Mouse (Mus musculus) C2C12 (cell line): ENCODE results near the gene Atxn7l1. TPM values are rescaled to one million over a fixed set of nuclear protein-coding genes. Genes with fewer than 3 reads are reported as not detected.

Source experiments
- H3K27me3 ChIP-seq: one replicate; pipeline ENCODE4 v1.6.1; 2011; ENCODE audit not compliant: control insufficient read depth, insufficient read depth, insufficient read length
- H3K36me3 ChIP-seq: one replicate; pipeline ENCODE4 v1.6.1; 2011; ENCODE audit not compliant: control insufficient read depth, insufficient read depth
- H3K4me3 ChIP-seq: one replicate; pipeline ENCODE4 v1.5.1; 2011; ENCODE audit warnings: mild to moderate bottlenecking, control low read depth; ENCODE audit not compliant: poor library complexity, insufficient read depth, severe bottlenecking
- H3K79me2 ChIP-seq: one replicate; pipeline ENCODE4 v1.6.1; 2011; ENCODE audit not compliant: control insufficient read depth, insufficient read depth
- H3K79me3 ChIP-seq: one replicate; pipeline ENCODE4 v1.6.1; 2011; ENCODE audit warnings: low read depth, control low read depth
- H3ac ChIP-seq: one replicate; pipeline ENCODE3; 2011; ENCODE audit warnings: low read depth; ENCODE audit not compliant: control insufficient read depth, insufficient read length
- CEBPB ChIP-seq: IDR thresholded peaks from one replicate; pipeline ENCODE4 v1.6.1; 2011; ENCODE audit warnings: low read depth, mild to moderate bottlenecking, control low read depth, moderate library complexity
- CTCF ChIP-seq: IDR thresholded peaks from one replicate; pipeline ENCODE4 v1.5.1; 2011; ENCODE audit not compliant: control insufficient read depth, insufficient read depth, insufficient read length
- FOSL1 ChIP-seq: IDR thresholded peaks from one replicate; pipeline ENCODE4 v1.8.0; 2011; ENCODE audit warnings: mild to moderate bottlenecking, low read length; ENCODE audit not compliant: poor library complexity, insufficient read depth, severe bottlenecking
- MAX ChIP-seq: IDR thresholded peaks from one replicate; pipeline ENCODE4 v1.6.1; 2011; ENCODE audit warnings: mild to moderate bottlenecking, control low read depth
- MYOD1 ChIP-seq: IDR thresholded peaks from one replicate; pipeline ENCODE4 v1.6.1; 2011; ENCODE audit warnings: low read depth; ENCODE audit not compliant: control insufficient read depth, insufficient read length
- MYOG ChIP-seq: IDR thresholded peaks from one replicate; pipeline ENCODE4 v1.6.1; 2011; ENCODE audit not compliant: control insufficient read depth, insufficient read length; ENCODE audit errors: extremely low read depth
- USF1 ChIP-seq: IDR thresholded peaks from one replicate; pipeline ENCODE4 v1.6.1; 2011; ENCODE audit warnings: low read depth, mild to moderate bottlenecking, control low read depth, moderate library complexity
- polyA plus RNA-seq: library from polyadenylated mRNA; unstranded; fragments of >200 nt; fragmentation: generic; extraction: Trizol; gene quantifications from one replicate; pipeline ENCODE4 v1.2.1, GENCODE M21; 2012; ENCODE audit warnings: missing spikeins

Gene Atxn7l1
- polyA plus RNA-seq, 1 experiment, result 14.6 TPM

- H3K27me3 ChIP-seq, result no peaks in the 10 kb centered on the region
- no peaks in the 10 kb centered on the region for H3K79me2 ChIP-seq
- no peaks in the 10 kb centered on the region for H3K36me3 ChIP-seq
- TF ChIP-seq MAX (no peak), CTCF (no peak), FOSL1 (no peak), USF1 (no peak), MYOG (no peak), CEBPB (no peak), MYOD1 (no peak)
- no peak overlapping the region for H3ac ChIP-seq
- no peak overlapping the region for H3K4me3 ChIP-seq
- no peaks in the 10 kb centered on the region for H3K79me3 ChIP-seq
Measured at GRCm38 (mm10) chr12:33276028-33276427, 128.5 kb downstream of the Atxn7l1 start.

DNA sequence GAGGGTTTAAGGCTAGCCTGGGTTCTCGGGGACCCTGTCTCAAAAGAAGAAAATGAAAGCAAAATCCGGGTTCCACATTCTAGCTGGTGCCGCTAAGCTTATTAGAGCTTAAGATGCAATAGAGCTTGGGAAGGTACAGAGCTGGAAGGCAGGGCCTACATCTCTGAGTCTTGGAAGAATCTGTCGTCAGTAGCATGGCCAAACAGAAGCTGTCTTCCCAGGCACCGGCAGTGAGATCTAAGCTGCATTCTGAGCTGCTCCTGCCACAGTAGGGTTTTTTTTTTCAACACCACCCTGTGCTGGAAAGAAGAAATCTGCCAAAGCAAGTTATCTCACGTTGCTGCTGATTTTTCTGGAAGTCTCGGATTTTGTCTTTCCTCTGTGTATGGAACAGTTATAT is 129.9 kb downstream of the Atxn7l1 start:
- TF ChIP-seq CTCF, result no peak
- no peak for TF ChIP-seq FOSL1
- TF ChIP-seq MAX, result no peak
- no peak for TF ChIP-seq MYOD1
- no peak for TF ChIP-seq USF1
- no peak for TF ChIP-seq MYOG
- TF ChIP-seq CEBPB, result no peak
- Histone ChIP-seq H3K36me3 (no peaks in the 10 kb centered on the region), H3K4me3 (no peak overlapping the region), H3K27me3 (no peaks in the 10 kb centered on the region), H3K79me3 (no peaks in the 10 kb centered on the region), H3ac (no peak overlapping the region), H3K79me2 (no peaks in the 10 kb centered on the region)

DNA sequence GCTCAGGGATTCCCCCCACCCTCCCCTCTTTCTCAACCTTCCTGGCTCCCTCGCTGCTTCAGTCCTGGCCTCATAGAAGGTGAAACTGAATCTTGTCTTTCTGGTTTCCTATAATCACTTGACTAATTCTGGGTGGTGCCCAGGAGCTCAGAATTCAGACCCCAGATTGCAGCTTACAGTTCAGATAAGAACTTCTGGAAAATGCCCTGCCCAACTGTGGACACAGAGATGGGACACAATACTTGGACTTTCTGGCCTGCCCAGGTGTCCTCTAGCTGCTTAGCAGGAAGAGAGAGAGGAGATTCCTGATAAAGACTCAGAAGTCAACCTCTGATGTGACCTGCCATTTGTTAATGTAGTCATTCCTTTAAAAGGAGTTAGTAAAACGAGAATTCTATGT is 131.7 kb downstream of the Atxn7l1 start:
- no peaks in the 10 kb centered on the region for H3K27me3 ChIP-seq
- H3K4me3 ChIP-seq, result no peak overlapping the region

GRCm38 (mm10) chr12:33280805-33281204 is 133.3 kb downstream of the Atxn7l1 start:
- Histone ChIP-seq H3K79me3 (no peaks in the 10 kb centered on the region), H3K27me3 (no peaks in the 10 kb centered on the region)

More for the DNA sequence above, 131.7 kb downstream of the Atxn7l1 start:
- Histone ChIP-seq H3K79me2 (no peaks in the 10 kb centered on the region), H3K36me3 (no peaks in the 10 kb centered on the region), H3K79me3 (no peaks in the 10 kb centered on the region), H3ac (no peak overlapping the region)
- no peak for TF ChIP-seq MYOD1
- TF ChIP-seq CEBPB, result no peak
- TF ChIP-seq USF1, result no peak
- no peak for TF ChIP-seq CTCF
- no peak for TF ChIP-seq MAX
- no peak for TF ChIP-seq MYOG
- TF ChIP-seq FOSL1, result no peak

GRCm38 (mm10) chr12:33284344-33284936 is 136.9 kb downstream of the Atxn7l1 start:
- no peaks in the 10 kb centered on the region for H3K79me2 ChIP-seq

More at GRCm38 (mm10) chr12:33280805-33281204, 133.3 kb downstream of the Atxn7l1 start:
- TF ChIP-seq MYOG (no peak), MAX (no peak), MYOD1 (no peak), CTCF (peak; percentile 12), CEBPB (peak; percentile 98)
- H3ac ChIP-seq, result no peak overlapping the region
- no peaks in the 10 kb centered on the region for H3K79me2 ChIP-seq
- no peak overlapping the region for H3K4me3 ChIP-seq
- H3K36me3 ChIP-seq, result no peaks in the 10 kb centered on the region

DNA sequence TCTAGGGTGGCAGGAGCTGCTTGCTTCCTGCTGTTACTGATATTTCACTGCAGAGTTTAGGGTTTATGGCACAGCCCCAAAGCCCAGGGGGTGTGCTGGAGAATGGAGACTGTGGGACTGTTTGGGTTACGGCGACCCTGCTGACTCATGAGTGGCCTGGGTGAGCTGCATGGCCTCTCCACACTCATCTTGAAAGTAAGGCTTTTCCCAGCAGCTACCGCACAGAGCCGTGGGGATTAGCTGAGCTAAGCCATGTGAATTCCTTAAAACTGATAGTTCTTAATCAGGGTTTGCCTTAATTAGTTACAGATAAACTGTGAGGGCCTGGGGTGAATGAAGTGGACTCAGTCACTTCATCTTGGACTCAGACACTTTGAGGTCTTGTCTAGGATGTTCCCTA is 137.9 kb downstream of the Atxn7l1 start:
- TF ChIP-seq MAX (peak; percentile 22), CTCF (no peak)
- no peak overlapping the region for H3ac ChIP-seq
- H3K36me3 ChIP-seq, result no peaks in the 10 kb centered on the region
- no peaks in the 10 kb centered on the region for H3K79me3 ChIP-seq
- no peaks in the 10 kb centered on the region for H3K79me2 ChIP-seq
- no peak overlapping the region for H3K4me3 ChIP-seq
- H3K27me3 ChIP-seq, result no peaks in the 10 kb centered on the region

More at GRCm38 (mm10) chr12:33284344-33284936, 136.9 kb downstream of the Atxn7l1 start:
- no peak for TF ChIP-seq CEBPB
- no peak for TF ChIP-seq MYOG
- TF ChIP-seq USF1, result no peak
- TF ChIP-seq FOSL1, result no peak
- TF ChIP-seq CTCF, result no peak
- no peak for TF ChIP-seq MAX
- TF ChIP-seq MYOD1, result no peak
- H3K36me3 ChIP-seq, result no peaks in the 10 kb centered on the region
- H3K4me3 ChIP-seq, result no peak overlapping the region
- H3ac ChIP-seq, result no peak overlapping the region
- H3K79me3 ChIP-seq, result no peaks in the 10 kb centered on the region
- H3K27me3 ChIP-seq, result no peaks in the 10 kb centered on the region
